Mouse (Mus musculus): ENCODE measurements around the gene Dnah5. TPM values are rescaled to one million over a fixed set of nuclear protein-coding genes. Genes with fewer than 3 reads are reported as not detected.
A peak's percentile ranks its signal among the peaks of the same experiment; 100 is the strongest.

Gene Dnah5
- 0.05 and 0.10 TPM in 2 replicates for polyA plus RNA-seq (2015; fragmentation: Nextera tagmentation; extraction: Ambion mirVana)

- WGBS, result 56% methylated on average over 20 of the region's 20 CpGs
- ATAC-seq (ENCODE audit: low FRiP score, low read depth), result no peak
- no peaks in the 10 kb centered on the region for H3K4me1 ChIP-seq
- H3K36me3 ChIP-seq, result no peaks in the 10 kb centered on the region
- H3K27me3 ChIP-seq, result no peaks in the 10 kb centered on the region
- H3K9me3 ChIP-seq, result no peaks in the 10 kb centered on the region
- H3K27ac ChIP-seq, result no peak within 1 kb of the TSS
- no peak within 1 kb of the TSS for H3K4me3 ChIP-seq
- H3K4me2 ChIP-seq (replicated peaks), result no peak within 1 kb of the TSS
- H3K9ac ChIP-seq, result no peak within 1 kb of the TSS
These were observed at the start of gene Dnah5 for GRCm38 (mm10) chr15:28203111-28204075. TSS of gene Dnah5 (plus strand) at chr15:28203752.

- WGBS, result 7% methylated on average over 26 of the region's 27 CpGs
- H3K36me3 ChIP-seq, result no peaks in the 10 kb centered on the region
- peak overlapping the region; percentile 54 for H3K9ac ChIP-seq
- peak overlapping the region; percentile 78 for H3K4me2 ChIP-seq (replicated peaks)
- H3K4me3 ChIP-seq, result peak overlapping the region; percentile 43
- H3K9me3 ChIP-seq, result no peaks in the 10 kb centered on the region
- no peak overlapping the region for H3K27ac ChIP-seq
- peaks cover 14% of the 10 kb centered on the region for H3K4me1 ChIP-seq
- ATAC-seq (ENCODE audit: low FRiP score, low read depth), result peak; percentile 73
- H3K27me3 ChIP-seq, result peaks cover 7% of the 10 kb centered on the region; the same call in 1 of the 2 replicates
These were observed 48.6 kb upstream of the Dnah5 start for GRCm38 (mm10) chr15:28154822-28155501.

- peak overlapping the region; percentile 72 for H3K4me2 ChIP-seq (replicated peaks)
- peaks cover 7% of the 10 kb centered on the region; the same call in 1 of the 2 replicates for H3K27me3 ChIP-seq
- peaks cover 14% of the 10 kb centered on the region for H3K4me1 ChIP-seq
- peak; percentile 86 for ATAC-seq (ENCODE audit: low FRiP score, low read depth)
- H3K4me3 ChIP-seq, result peak overlapping the region; percentile 49
- no peaks in the 10 kb centered on the region for H3K36me3 ChIP-seq
- H3K9ac ChIP-seq, result peak overlapping the region; percentile 65
- H3K9me3 ChIP-seq, result no peaks in the 10 kb centered on the region
- WGBS, result 3% methylated on average over 19 of the region's 19 CpGs
- peak overlapping the region; percentile 28; the same call in 1 of the 2 replicates for H3K27ac ChIP-seq
These were observed 44.6 kb upstream of the Dnah5 start for GRCm38 (mm10) chr15:28158771-28159489.

GRCm38 (mm10) chr15:28162291-28162690, 41.3 kb upstream of the Dnah5 start:
- Histone ChIP-seq H3K9ac (no peak overlapping the region), H3K4me1 (peaks cover 4% of the 10 kb centered on the region; the same call in 1 of the 2 replicates), H3K27ac (no peak overlapping the region), H3K9me3 (no peaks in the 10 kb centered on the region), H3K4me2 (replicated peaks) (no peak overlapping the region), H3K27me3 (no peaks in the 10 kb centered on the region), H3K36me3 (no peaks in the 10 kb centered on the region), H3K4me3 (no peak overlapping the region)
- ATAC-seq (ENCODE audit: low FRiP score, low read depth), result no peak
- WGBS, result 76% methylated on average over 2 of the region's 2 CpGs

- H3K4me1 ChIP-seq, result no peaks in the 10 kb centered on the region
- no peak overlapping the region for H3K9ac ChIP-seq
- no peak overlapping the region for H3K4me3 ChIP-seq
- no peaks in the 10 kb centered on the region for H3K27me3 ChIP-seq
- no peaks in the 10 kb centered on the region for H3K9me3 ChIP-seq
- H3K36me3 ChIP-seq, result no peaks in the 10 kb centered on the region
- no peak overlapping the region for H3K4me2 ChIP-seq (replicated peaks)
- no peak for ATAC-seq (ENCODE audit: low FRiP score, low read depth)
- H3K27ac ChIP-seq, result no peak overlapping the region
- WGBS, result 90% methylated on average over 7 of the region's 7 CpGs
These were observed 38.3 kb upstream of the Dnah5 start for GRCm38 (mm10) chr15:28165234-28165633.

GRCm38 (mm10) chr15:28166090-28166489, 37.5 kb upstream of the Dnah5 start:
- Histone ChIP-seq H3K27me3 (no peaks in the 10 kb centered on the region), H3K9ac (no peak overlapping the region), H3K36me3 (no peaks in the 10 kb centered on the region), H3K4me1 (no peaks in the 10 kb centered on the region), H3K4me2 (replicated peaks) (no peak overlapping the region), H3K27ac (no peak overlapping the region), H3K9me3 (no peaks in the 10 kb centered on the region), H3K4me3 (no peak overlapping the region)
- ATAC-seq (ENCODE audit: low FRiP score, low read depth), result no peak
- 84% methylated on average over 6 of the region's 6 CpGs for WGBS

- Histone ChIP-seq H3K4me3 (no peak overlapping the region), H3K27me3 (peaks cover 2% of the 10 kb centered on the region; the same call in 1 of the 2 replicates), H3K4me2 (replicated peaks) (no peak overlapping the region), H3K9me3 (no peaks in the 10 kb centered on the region), H3K27ac (no peak overlapping the region), H3K36me3 (no peaks in the 10 kb centered on the region), H3K4me1 (no peaks in the 10 kb centered on the region), H3K9ac (no peak overlapping the region)
- ATAC-seq (ENCODE audit: low FRiP score, low read depth), result no peak
- WGBS, result 86% methylated on average over 11 of the region's 11 CpGs
These were observed 24.6 kb upstream of the Dnah5 start for GRCm38 (mm10) chr15:28178951-28179350.

GRCm38 (mm10) chr15:28179556-28179955, 24.0 kb upstream of the Dnah5 start:
- H3K27me3 ChIP-seq, result peaks cover 4% of the 10 kb centered on the region; the same call in 1 of the 2 replicates
- H3K27ac ChIP-seq, result no peak overlapping the region
- no peaks in the 10 kb centered on the region for H3K36me3 ChIP-seq
- no peak overlapping the region for H3K4me3 ChIP-seq
- no peaks in the 10 kb centered on the region for H3K4me1 ChIP-seq
- no peaks in the 10 kb centered on the region for H3K9me3 ChIP-seq
- H3K4me2 ChIP-seq (replicated peaks), result no peak overlapping the region
- ATAC-seq (ENCODE audit: low FRiP score, low read depth), result no peak
- no peak overlapping the region for H3K9ac ChIP-seq
- 77% methylated on average over 6 of the region's 6 CpGs for WGBS

- 0 out of 2 replicates have a peak overlapping the region, but pooled peaks have one; percentile 31 for H3K9ac ChIP-seq
These were observed 21.7 kb upstream of the Dnah5 start for GRCm38 (mm10) chr15:28181862-28182261.

GRCm38 (mm10) chr15:28182567-28182966, 21.0 kb upstream of the Dnah5 start:
- Histone ChIP-seq H3K36me3 (no peaks in the 10 kb centered on the region), H3K4me1 (no peaks in the 10 kb centered on the region), H3K9ac (no peak overlapping the region), H3K4me3 (no peak overlapping the region), H3K4me2 (replicated peaks) (no peak overlapping the region), H3K9me3 (no peaks in the 10 kb centered on the region), H3K27ac (no peak overlapping the region), H3K27me3 (peaks cover 4% of the 10 kb centered on the region; the same call in 1 of the 2 replicates)
- WGBS, result 62% methylated on average over 3 of the region's 3 CpGs
- ATAC-seq (ENCODE audit: low FRiP score, low read depth), result no peak

More at GRCm38 (mm10) chr15:28181862-28182261, 21.7 kb upstream of the Dnah5 start:
- ATAC-seq (ENCODE audit: low FRiP score, low read depth), result peak; percentile 81
- Histone ChIP-seq H3K27ac (no peak overlapping the region), H3K9me3 (no peaks in the 10 kb centered on the region), H3K4me2 (replicated peaks) (peak overlapping the region; percentile 66), H3K4me1 (no peaks in the 10 kb centered on the region), H3K27me3 (peaks cover 4% of the 10 kb centered on the region; the same call in 1 of the 2 replicates), H3K4me3 (peak overlapping the region; percentile 35), H3K36me3 (no peaks in the 10 kb centered on the region)
- 13% methylated on average over 10 of the region's 10 CpGs for WGBS

GRCm38 (mm10) chr15:28187472-28188360, 15.8 kb upstream of the Dnah5 start:
- peak; percentile 76 for ATAC-seq (ENCODE audit: low FRiP score, low read depth)
- Histone ChIP-seq H3K4me3 (no peak overlapping the region), H3K4me2 (replicated peaks) (0 out of 2 replicates have a peak overlapping the region, but pooled peaks have one; percentile 21), H3K36me3 (no peaks in the 10 kb centered on the region), H3K9me3 (no peaks in the 10 kb centered on the region), H3K4me1 (no peaks in the 10 kb centered on the region), H3K27me3 (peaks cover 4% of the 10 kb centered on the region; the same call in 1 of the 2 replicates), H3K27ac (no peak overlapping the region), H3K9ac (no peak overlapping the region)
- 25% methylated on average over 22 of the region's 22 CpGs for WGBS
